ENCODE assay signal across 11 mouse cellular contexts in genomic region chr16:91527500-91527899, GRCm38 (mm10). TPM values are rescaled to one million over a fixed set of nuclear protein-coding genes. Genes with fewer than 3 reads are reported as not detected.
A peak's percentile ranks its signal among the peaks of the same experiment; 100 is the strongest.
DNase-seq lines count a peak whose midpoint lies in the region; ATAC-seq lines count a peak whose summit lies in the region.
"Had no signal": no experiment of that assay in that cellular context is flagged by ENCODE, and none has a peak within 500 bp of the region (broad histone marks: within the 10 kb centered on the region; RNA-seq: fewer than 3 reads in every experiment).

No protein-coding gene starts in this region.

- no peaks in the 10 kb centered on the region for H3K9me3 ChIP-seq in heart, embryonic 15.5 days (replicated peaks)
- H3K9me3 ChIP-seq in hindbrain, embryonic 14.5 days (ENCODE audit: control insufficient read depth, low read length), result no peaks in the 10 kb centered on the region
- H3K9me3 ChIP-seq: embryonic facial prominence, embryonic 12.5 days had no signal

- 0 out of 2 replicates have a peak, but pooled peaks have one; percentile 26 for ATAC-seq in heart, embryonic 15.5 days (replicated peaks; ENCODE audit: insufficient number of reproducible peaks, insufficient read depth, low FRiP score, low read depth)
- peak; percentile 30 for ATAC-seq in common myeloid progenitor, adult 5-6 weeks (replicated peaks; ENCODE audit: low read depth, poor library complexity, severe bottlenecking)
- ATAC-seq in hindbrain, embryonic 14.5 days (ENCODE audit: low FRiP score), result no peak

- H3K36me3 ChIP-seq in heart, embryonic 15.5 days, result no peaks in the 10 kb centered on the region
- no peaks in the 10 kb centered on the region for H3K36me3 ChIP-seq in macrophage (ENCODE audit: inconsistent target)
- H3K36me3 ChIP-seq in hindbrain, embryonic 14.5 days (replicated peaks; ENCODE audit: control insufficient read depth, insufficient read depth), result no peaks in the 10 kb centered on the region
- H3K36me3 ChIP-seq: embryonic facial prominence, embryonic 12.5 days had no signal

- 44% methylated on average over 5 of the region's 5 CpGs for WGBS in heart, embryonic 15.5 days
- 34% methylated on average over 5 of the region's 5 CpGs for WGBS in macrophage (ENCODE audit: missing documents)
- 61% methylated on average over 5 of the region's 5 CpGs for WGBS in hindbrain, embryonic 14.5 days

- peaks cover 34% of the 10 kb centered on the region for H3K4me1 ChIP-seq in heart, embryonic 15.5 days (replicated peaks)
- no peaks in the 10 kb centered on the region for H3K4me1 ChIP-seq in hindbrain, embryonic 14.5 days (replicated peaks; ENCODE audit: control insufficient read depth, insufficient read depth, low read length)
- H3K4me1 ChIP-seq: embryonic facial prominence, embryonic 12.5 days had no signal

- DNase-seq in heart, postnatal 36 days, result no peak
- peak; percentile 90 for DNase-seq in 416B (ENCODE audit: low read depth)
- DNase-seq in hindbrain, embryonic 14.5 days (ENCODE audit: low spot score), result no peak
- DNase-seq in urinary bladder, adult 2 months (ENCODE audit: low spot score), result no peak
- no peak for DNase-seq in ovary, postnatal 10 days (ENCODE audit: low spot score)
- DNase-seq: spleen, adult 18-20 months had no signal

- H3K4me3 ChIP-seq in heart, embryonic 15.5 days, result no peak overlapping the region
- no peak overlapping the region for H3K4me3 ChIP-seq in macrophage (ENCODE audit: inconsistent target)
- no peak overlapping the region for H3K4me3 ChIP-seq in hindbrain, embryonic 14.5 days (replicated peaks; ENCODE audit: low read length)
- H3K4me3 ChIP-seq: embryonic facial prominence, embryonic 12.5 days had no signal

- H3K4me2 ChIP-seq in heart, embryonic 15.5 days, result no peak overlapping the region
- no peak overlapping the region for H3K4me2 ChIP-seq in hindbrain, embryonic 14.5 days (replicated peaks)
- H3K4me2 ChIP-seq: embryonic facial prominence, embryonic 12.5 days; lung, embryonic 14.5 days had no signal

- intact Hi-C loops in heart, postnatal 36 days (cut with DNase I), result loop anchor here (2.0 kb wide), 1 partner anchor 33 kb away; no protein-coding TSS in a partner anchor

- no peaks in the 10 kb centered on the region for H3K79me2 ChIP-seq in macrophage (ENCODE audit: inconsistent target)

- H3K9ac ChIP-seq in heart, embryonic 15.5 days, result no peak overlapping the region
- H3K9ac ChIP-seq in hindbrain, embryonic 14.5 days, result no peak overlapping the region
- H3K9ac ChIP-seq: embryonic facial prominence, embryonic 12.5 days; lung, embryonic 14.5 days had no signal

- no peaks in the 10 kb centered on the region for H3K27me3 ChIP-seq in heart, embryonic 15.5 days
- no peaks in the 10 kb centered on the region for H3K27me3 ChIP-seq in hindbrain, embryonic 14.5 days (ENCODE audit: control insufficient read depth, insufficient read depth, low read length)
- H3K27me3 ChIP-seq: embryonic facial prominence, embryonic 12.5 days had no signal

- H3K27ac ChIP-seq in heart, embryonic 15.5 days, result no peak overlapping the region
- H3K27ac ChIP-seq in macrophage, result peak overlapping the region; percentile 81
- no peak overlapping the region for H3K27ac ChIP-seq in hindbrain, embryonic 14.5 days
- H3K27ac ChIP-seq: embryonic facial prominence, embryonic 12.5 days had no signal

RNA-seq across cellular contexts. Expression of gene Ifngr2, which starts 19.4 kb away (rescaled TPM):
- 114 and 129 TPM in 2 replicates for polyA plus RNA-seq in heart, embryonic 15.5 days (2015; fragmentation: Nextera tagmentation; extraction: Ambion mirVana)
- 100 to 1,000 TPM; 128 to 159 TPM for total RNA-seq in heart, postnatal 36 days (2021)
- 6.1 and 6.7 TPM in 2 replicates for total RNA-seq in common myeloid progenitor, adult 5-6 weeks (2017)
- total RNA-seq in macrophage (2018; cell fraction: chromatin; rRNA removed), result 10 to 100 TPM; 29.9 to 65.9 (median 45.2) TPM
- total RNA-seq in macrophage (2018; cell fraction: cytosol; rRNA removed), result 100 to 1,000 TPM in 21 of 26 experiments, 10 to 100 TPM in 5; 91.2 to 131 (median 118) TPM
- total RNA-seq in macrophage (2018; cell fraction: nucleus; rRNA removed), result 100 to 1,000 TPM in 3 of 26 experiments, 10 to 100 TPM in 23; 53.5 to 110 (median 76.6) TPM
- 53.8 to 84.8 TPM (median 83.9 TPM) in 3 replicates for polyA plus RNA-seq in macrophage (2018)
- polyA plus RNA-seq in hindbrain, embryonic 14.5 days (2014; fragmentation: Nextera tagmentation; extraction: Ambion mirVana), result 106 and 114 TPM in 2 replicates
- 32.1 and 34.3 TPM in 2 replicates for polyA plus RNA-seq in urinary bladder, adult 2 months (2012; rRNA removed)

RNA-seq across cellular contexts. Expression of gene Ifnar1, which starts 42.5 kb away (rescaled TPM):
- polyA plus RNA-seq in heart, embryonic 15.5 days (2015; fragmentation: Nextera tagmentation; extraction: Ambion mirVana), result 32.7 and 43.0 TPM in 2 replicates
- 10 to 100 TPM; 31.5 to 32.6 TPM for total RNA-seq in heart, postnatal 36 days (2021)
- total RNA-seq in common myeloid progenitor, adult 5-6 weeks (2017), result 34.6 and 43.3 TPM in 2 replicates
- 100 to 1,000 TPM; 157 to 461 (median 270) TPM for total RNA-seq in macrophage (2018; cell fraction: chromatin; rRNA removed)
- 100 to 1,000 TPM in 4 of 26 experiments, 10 to 100 TPM in 22; 61.9 to 145 (median 84.6) TPM for total RNA-seq in macrophage (2018; cell fraction: cytosol; rRNA removed)
- 100 to 1,000 TPM; 208 to 496 (median 273) TPM for total RNA-seq in macrophage (2018; cell fraction: nucleus; rRNA removed)
- polyA plus RNA-seq in macrophage (2018), result 64.7 to 104 TPM (median 89.0 TPM) in 3 replicates
- polyA plus RNA-seq in hindbrain, embryonic 14.5 days (2014; fragmentation: Nextera tagmentation; extraction: Ambion mirVana), result 47.1 and 48.8 TPM in 2 replicates
- polyA plus RNA-seq in urinary bladder, adult 2 months (2012; rRNA removed), result 30.8 and 33.2 TPM in 2 replicates
